Mouse (Mus musculus) forelimb bud, embryonic 11.5 days (tissue): ENCODE results near the gene Cfap46.

Experiments
- DNase-seq: peaks from one replicate; pipeline ENCODE4 v3.0.0-alpha.2; 2012; ENCODE audit warnings: low read depth, low spot score

Cfap46 gene

GRCm38 (mm10) chr7:139580851-139581775 lies 102.5 kb downstream of the Cfap46 start:
- DNase-seq = no peak

GRCm38 (mm10) chr7:139579261-139579905 lies 104.2 kb downstream of the Cfap46 start:
- DNase-seq = no peak

- DNase-seq = no peak
Observed at GRCm38 (mm10) chr7:139576064-139576686, 107.4 kb downstream of the Cfap46 start.

GRCm38 (mm10) chr7:139572665-139573064 lies 111.0 kb downstream of the Cfap46 start:
- DNase-seq = no peak

GRCm38 (mm10) chr7:139570788-139571187 lies 112.8 kb downstream of the Cfap46 start:
- no peak for DNase-seq

- DNase-seq = no peak
Observed at GRCm38 (mm10) chr7:139566533-139566932, 117.1 kb downstream of the Cfap46 start.

GRCm38 (mm10) chr7:139565998-139566397 lies 117.6 kb downstream of the Cfap46 start:
- DNase-seq = no peak

- no peak for DNase-seq
Observed at GRCm38 (mm10) chr7:139564161-139564560, 119.5 kb downstream of the Cfap46 start.

- no peak for DNase-seq
Observed at GRCm38 (mm10) chr7:139563425-139563824, 120.2 kb downstream of the Cfap46 start.

GRCm38 (mm10) chr7:139559659-139560058 lies 124.0 kb downstream of the Cfap46 start:
- DNase-seq = no peak

- no peak for DNase-seq
Observed at GRCm38 (mm10) chr7:139556746-139557526, 126.7 kb downstream of the Cfap46 start.

- no peak for DNase-seq
Observed at GRCm38 (mm10) chr7:139556331-139556730, 127.3 kb downstream of the Cfap46 start.

GRCm38 (mm10) chr7:139551519-139551918 lies 132.1 kb downstream of the Cfap46 start:
- DNase-seq = no peak
